Mouse (Mus musculus) T-helper 2 cell (primary cell): ENCODE measurements around the gene Fam107b.

Source experiments
- in situ Hi-C: fragments of 300-600 bp; cut with MboI, MseI; formaldehyde crosslinking; loops from one replicate; pipeline ENCODE4 v1.15.1; 2025; ENCODE audit warnings: high pct_unique_total_duplicates

The Fam107b gene

DNA sequence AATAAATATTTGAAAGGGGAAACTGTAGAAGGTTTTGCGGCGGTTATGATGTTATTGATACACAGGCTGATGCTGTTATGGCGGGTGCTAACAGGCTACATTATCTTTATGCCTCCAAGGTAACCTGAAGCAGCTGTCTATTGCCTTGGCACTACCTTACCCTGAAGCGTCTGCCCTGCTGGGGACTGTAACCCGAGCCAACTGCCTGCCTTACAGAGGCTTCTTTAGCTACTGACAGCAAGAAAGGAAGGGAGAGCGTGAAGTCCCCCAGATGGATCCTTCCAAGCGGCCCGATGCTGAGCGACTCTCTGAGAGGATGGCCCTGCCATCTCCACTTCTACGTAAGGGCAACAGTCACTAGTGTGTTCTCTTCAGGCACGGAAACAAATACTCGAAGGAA lies at the start of gene Fam107b:
TSS of gene Fam107b (plus strand) at position 303 of the 400 bp plus-strand sequence.
- in situ Hi-C loops = no loop called here

DNA sequence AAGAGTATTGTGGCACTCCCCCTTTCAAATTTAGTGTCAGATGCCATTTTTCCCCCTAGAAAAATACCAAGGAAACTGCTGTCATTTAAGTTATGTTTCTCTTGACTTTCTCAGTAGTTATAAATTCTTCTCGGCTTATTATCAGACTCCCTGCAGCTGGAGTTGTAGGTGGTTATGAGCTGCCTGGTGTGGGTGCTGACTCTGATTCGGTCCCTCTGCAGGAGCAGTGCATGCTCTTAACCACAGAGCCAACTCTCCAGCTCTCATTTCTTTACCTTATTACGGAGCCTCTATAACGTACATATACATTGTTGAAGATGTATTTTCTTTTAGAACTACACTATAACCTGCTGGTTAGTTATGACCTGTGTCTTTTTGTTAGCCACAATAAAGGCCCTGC lies 47.7 kb upstream of the Fam107b start:
- in situ Hi-C loops = no loop called here

DNA sequence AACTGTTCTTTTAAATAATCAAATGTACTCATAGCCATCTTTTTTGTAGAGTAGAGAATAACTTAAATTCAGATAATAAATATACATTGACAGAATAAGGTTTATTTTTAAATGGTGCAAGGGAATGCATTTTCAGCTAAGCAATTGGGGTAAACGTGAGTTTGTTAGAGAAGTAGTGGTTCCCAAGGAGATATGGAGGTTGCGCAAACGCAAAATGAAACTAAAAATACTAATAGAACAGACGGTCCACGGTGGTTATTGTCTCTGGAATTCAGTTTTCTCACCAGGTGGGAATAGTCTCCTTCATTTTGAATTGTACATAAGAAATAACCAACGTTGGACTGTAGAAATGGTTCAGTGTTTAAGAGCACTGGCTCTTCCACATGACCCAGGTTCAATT lies 44.0 kb upstream of the Fam107b start:
- in situ Hi-C loops = loop anchor here (5.0 kb wide), 1 partner anchor 266 kb away; no protein-coding TSS in a partner anchor

DNA sequence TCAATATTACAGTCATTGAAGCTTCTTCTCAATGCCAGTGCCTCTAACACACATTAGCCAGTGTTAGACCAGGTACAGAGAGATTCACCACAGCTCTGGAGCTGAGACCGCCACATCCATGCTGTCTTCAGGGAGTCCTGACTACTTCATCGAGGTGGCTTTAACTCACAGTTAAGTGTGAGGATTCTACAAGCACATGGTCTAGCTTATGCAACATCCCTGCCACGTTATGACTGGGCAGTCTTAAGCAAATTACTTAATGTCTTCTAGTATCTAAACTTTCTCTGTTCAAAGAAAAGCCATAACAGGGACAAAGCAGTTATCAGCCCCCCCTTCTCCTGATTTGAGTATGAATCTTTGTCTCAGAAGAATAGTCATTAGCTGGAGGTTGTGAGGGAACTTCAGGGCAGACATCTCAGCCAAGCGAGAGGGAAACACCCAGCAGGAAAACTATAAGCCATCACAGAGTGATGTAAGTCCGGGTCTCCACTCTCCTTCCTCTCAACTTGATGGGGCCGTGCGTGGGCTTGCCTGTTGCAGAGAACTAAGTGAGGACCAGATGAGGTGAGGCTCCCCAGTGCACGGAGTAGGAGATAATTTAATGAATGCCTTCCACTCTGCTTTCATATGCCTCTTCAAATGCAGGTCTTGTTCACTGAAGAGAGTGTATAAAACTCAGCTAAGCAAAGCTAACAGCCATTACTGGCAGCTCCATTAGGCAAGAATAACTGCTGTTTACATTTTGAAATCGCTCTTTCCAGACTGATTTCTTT lies 28.8 kb upstream of the Fam107b start:
- in situ Hi-C loops = no loop called here

DNA sequence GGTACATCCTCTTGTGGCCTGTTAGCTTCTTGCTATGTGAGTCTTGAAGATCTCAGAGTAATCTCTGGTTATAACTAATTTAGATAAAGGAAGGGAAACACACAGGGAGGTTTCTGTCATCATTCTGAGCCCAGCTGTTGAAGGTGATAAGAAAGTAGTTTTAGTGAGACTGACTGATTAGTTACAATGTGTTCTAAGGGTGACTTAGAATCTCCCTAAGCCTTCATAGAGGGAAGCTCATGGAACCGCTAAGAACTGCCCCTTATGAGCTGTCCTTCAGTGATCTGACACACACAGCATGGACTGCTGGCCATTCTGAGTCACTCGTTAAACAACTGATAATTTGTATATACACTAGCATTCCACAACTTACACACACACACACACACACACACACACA lies 24.2 kb upstream of the Fam107b start:
- in situ Hi-C loops = loop anchor here (5.0 kb wide), 1 partner anchor 216 kb away; no protein-coding TSS in a partner anchor

DNA sequence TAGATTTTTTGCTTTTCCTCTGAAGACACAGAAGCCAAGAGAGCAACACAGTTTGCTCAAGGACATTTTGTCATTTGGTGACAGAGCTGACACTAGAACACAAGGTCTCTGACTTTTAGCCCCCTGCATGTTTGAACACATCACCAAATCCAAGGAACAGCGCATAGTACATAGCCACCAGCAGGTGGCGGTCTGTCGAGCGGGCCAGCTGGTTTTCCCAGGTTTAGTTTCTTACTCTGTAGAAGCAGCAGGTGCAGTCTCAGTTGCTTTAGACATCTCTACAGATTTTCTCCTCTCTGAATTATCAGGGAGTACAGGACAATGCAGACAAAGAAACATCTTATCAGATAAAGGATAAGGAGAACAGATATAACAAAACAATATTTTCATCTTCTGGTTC lies 23.7 kb upstream of the Fam107b start:
- in situ Hi-C loops = loop anchor here (5.0 kb wide), 1 partner anchor 216 kb away; no protein-coding TSS in a partner anchor

DNA sequence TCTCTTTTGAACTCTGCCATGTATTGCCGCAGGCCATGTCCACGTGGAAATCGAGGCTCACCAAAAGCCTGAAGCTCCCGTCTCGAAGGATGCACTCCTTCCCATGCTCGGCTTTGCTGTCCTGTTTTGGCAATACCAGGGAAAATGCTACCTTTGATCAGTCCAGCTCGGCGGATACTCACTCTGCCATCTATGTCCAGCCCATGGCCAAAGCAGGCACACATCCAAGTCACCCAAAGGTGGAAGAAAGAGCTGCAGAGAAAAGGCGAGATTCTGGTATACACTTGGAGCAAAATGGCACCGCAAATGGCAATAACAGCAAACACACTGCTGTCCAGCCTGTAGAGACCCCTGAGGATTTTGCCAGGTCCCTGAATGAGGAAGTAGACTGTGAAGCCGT lies 318 bp downstream of the Fam107b start:
- in situ Hi-C loops = no loop called here

DNA sequence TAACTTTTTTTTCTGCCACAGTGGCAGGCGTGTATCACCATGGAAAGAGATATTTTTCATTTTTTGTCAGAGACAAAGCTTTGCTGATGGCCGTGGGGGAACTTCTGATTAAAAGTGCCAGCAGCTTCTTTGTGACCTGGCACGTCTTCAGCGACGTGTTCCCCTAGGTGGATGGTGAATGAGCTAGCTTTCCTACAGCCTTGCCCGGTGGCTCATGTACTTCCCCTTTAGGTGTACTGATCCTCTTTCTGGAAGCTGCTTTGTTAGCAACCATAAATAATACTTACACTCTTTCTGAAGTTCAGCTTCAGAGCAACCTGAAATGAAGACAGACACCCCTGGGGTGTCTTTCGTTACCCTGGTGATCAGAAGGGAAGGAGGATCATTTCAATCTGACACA lies 3.6 kb downstream of the Fam107b start:
- in situ Hi-C loops = no loop called here

DNA sequence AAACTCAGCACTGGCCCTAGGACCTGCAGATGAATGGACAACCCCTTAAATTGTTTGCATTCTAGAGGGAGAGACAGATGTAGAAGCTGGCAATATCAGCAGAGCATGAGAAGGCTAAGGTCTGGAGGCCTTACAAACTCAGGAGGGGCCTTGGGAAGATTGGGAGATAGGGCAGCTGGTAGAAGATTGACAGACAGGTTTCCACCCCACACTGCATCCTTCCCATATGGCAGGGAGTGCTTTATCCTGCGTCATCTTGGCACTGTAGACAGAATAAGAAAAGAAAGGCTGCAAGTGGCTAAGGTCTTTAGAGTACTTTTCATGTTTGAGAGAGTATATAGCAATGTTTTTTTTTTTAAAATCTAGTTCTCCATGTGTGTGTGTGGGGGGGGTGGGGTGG lies 4.9 kb downstream of the Fam107b start:
- in situ Hi-C loops = no loop called here

DNA sequence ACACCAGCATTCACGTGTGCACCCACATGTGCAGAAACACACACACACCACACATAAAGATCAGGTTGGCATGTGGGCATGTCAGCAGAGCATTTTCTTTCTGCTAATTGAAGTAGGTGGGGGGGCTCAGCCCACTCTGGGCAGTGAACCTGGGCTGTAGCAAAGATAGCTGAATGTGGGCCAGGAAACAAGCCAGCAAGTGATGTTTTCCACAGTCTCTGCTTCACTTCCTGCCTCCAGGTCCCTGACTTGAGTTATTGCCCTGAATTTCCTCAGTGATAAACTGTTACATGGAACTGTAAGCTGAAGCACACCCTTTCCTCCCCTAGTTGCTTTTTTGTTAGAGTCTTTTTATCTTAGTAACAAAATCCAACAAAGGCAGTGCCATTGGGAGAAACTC lies 6.1 kb downstream of the Fam107b start:
- in situ Hi-C loops = no loop called here

DNA sequence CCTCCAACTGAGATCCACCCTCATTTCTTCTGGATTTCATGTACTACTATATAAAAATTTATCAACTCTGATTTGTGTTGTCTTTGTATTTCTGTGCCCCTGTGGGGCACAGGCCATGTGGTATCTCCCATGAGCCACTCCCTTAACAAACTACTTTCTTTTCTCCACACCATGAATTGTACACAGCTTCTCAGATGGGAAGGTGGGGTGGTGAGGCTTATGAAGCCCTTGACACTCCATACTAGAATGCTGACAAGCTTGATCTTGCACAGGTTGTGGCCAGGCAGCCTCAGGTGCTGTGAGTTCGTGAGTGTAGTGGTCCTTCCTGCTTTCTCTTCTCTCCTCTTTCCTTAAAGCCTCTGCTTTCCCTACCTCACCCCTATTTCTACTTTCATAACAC lies 6.9 kb downstream of the Fam107b start:
- in situ Hi-C loops = no loop called here

DNA sequence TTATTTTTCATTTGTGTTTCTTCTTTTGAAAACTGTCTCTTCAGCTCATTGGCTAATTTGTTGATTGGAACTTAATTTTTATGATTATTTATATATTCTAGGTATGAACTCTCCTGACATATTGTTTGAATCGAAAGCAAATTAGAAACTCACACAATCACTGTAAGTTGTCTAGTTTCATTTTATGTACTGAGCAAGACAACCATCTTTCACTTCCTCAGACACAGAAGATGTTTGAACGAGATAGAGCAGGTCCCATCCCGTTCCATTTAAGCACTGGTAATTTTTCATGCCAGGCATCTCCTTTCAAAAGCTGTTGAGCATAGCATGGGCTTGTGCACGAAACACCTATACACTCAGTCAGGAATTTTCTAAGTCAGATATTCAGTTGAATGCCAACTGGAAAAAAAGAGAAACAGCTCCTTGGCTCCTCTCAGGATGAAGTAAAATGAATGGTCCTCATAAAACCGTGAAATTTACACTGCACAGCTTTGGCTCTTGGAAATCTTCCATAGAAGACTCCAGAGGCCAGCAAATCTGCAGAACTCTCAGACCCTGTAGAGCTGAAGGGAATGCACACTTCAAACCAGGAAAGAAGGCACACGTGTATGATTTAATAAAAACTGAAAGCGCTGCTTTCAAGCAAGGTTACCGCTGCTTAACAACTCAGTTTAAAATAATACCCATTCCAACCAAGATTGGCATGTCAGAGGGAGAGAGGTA lies 8.1 kb downstream of the Fam107b start:
- in situ Hi-C loops = no loop called here

DNA sequence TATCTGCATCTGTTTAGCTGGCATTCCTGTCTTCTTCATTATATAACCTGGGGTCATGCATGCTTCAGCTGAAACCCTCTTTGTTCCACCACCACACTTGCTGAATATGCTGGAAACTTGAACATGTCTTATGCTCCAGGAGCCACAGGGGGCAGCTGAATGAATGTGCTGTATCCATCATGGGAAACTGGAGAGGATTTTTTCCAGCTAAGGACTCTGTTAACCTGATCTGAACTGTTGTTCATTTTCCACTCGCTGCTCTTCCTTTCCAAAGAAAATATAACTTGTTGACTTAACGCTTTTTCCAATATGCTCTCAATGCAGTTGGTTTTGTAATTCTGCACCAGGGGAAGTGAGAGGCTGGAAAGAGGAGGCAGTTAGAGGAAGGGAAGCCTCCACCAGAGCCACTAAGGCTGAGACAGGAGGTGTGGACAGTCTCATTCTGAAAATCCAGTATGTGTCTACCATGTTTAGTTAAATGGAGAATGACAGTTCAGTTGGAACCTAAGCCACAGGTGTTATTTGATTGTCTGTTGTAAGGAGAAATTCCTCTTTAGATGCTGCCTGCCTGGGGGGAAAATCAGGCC lies 9.1 kb downstream of the Fam107b start:
- in situ Hi-C loops = no loop called here

DNA sequence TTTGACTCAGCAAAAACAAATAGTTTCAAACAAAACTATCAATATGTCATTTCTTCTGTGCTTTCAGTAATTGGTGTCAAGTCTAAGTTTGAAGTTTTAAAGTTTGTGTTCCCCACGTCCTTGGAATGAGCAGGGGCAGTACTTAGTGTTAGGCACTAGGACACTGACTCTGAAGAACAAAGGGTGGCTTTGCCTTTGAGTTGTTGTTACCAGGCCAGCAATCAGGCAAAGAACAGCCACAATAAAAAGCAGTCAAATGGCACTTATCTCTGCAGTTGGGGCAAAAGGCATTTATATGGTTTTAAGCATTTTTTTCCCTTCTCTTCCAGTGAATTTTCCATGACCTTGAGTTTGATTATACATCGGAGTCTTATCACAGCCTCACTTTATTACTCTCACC lies 12.5 kb downstream of the Fam107b start:
- in situ Hi-C loops = no loop called here

DNA sequence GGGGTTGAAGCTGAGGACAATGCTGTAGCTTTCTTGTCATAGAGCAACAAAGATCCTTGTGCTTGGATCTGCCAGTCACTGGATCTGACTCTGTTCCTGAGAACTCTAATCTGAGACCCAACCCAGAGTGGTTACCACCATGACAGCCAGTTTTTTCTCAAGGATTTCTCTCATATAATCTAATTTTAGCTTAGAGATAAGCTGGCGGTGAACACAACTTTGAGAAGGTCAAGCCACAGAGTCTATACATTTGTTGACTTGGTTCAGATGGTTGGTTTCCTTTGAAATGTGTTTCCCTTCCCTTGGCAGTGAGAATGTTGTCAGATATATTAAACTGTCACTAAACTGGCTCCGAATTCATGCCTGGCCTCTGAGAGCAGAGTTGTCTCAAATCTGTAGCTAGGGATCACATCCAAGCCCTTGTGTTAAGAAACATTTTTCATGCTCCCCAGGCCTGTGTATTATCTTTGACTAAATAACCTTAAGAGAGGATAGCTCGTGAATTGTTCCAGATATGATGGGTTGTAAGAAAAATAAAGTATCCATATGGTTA lies 15.0 kb downstream of the Fam107b start:
- in situ Hi-C loops = no loop called here

DNA sequence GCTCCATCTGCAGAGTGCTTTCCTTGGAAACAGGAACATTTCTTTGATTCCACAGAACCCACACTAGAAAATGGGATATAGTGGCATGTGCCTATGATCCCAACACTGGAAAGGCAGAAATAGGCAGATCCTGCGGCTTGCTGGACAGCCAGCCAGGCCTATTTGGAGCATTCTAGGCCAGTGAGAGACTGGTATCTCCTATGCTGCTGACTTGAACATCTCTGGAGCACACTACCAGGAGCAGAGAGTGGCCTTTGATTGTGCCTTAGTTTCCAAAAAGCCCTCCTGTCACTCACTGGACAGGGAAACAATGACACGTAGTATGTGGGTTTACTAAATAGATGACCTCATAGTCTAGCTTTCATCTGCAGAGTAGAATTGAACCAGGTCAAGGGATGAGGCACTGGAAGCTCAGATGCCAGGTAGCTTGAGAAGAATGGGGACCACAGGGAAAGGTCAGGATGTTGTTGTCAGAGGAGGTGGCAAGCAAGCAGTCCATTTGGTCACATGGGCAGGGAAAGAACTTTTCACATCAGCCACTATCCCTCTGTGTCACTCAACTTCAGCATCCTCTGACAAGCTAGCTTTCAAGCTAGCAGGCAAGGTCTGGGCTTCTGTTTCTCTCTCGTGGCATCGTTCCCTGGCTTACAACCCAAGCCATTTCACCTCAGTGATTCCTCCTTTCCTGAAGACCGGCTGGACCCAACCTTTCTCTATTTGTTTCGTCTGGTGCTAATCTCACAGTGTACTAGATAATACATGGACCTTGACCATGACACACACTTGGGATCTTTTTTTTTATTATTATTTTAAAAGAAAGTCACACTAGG lies 20.0 kb downstream of the Fam107b start:
- in situ Hi-C loops = no loop called here

DNA sequence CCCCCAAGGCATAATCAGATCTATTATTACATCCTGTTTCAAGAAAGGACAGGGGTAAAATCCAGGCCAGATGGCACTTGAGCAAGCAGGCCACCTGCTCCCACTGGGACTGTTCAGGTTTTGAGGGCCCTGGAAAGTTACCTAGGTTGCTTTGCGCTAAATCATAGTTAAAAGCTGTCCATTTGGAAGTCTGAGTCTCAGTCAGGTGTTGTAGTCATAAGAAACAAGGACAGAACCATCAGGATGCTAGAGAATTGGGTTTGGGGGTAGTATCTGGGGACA lies 20.6 kb downstream of the Fam107b start:
- in situ Hi-C loops = no loop called here

DNA sequence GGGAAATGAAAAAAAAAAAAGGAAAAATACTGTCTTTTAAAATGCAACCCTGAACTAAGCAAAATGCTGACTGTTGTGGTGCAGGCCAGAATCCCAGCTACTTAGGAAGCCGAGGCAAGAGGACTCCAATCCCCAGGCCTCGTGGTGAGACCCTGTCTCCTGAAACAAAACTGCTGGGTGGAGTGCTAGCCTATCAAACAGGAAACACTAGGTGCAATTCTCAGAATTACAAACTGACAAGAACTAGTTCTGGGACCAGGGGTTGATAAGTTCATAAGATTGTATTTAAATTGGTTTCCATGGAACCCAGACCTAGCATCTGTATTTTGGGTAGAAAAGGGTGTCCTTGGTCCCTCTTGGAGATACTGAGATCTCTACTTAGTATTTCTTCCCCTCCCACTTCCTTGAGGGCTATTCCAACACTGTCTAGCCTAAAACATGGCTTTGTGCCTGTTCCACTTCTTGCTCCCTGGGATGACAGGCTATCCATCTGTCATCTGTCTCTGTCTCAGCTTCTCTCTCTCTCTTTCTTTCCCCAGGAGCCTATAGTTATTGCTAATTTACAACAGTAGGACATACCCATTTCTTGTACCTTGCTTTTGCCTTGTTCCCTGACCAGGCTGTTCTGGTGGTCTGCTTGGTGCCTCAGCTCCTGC lies 24.5 kb downstream of the Fam107b start:
- in situ Hi-C loops = no loop called here

DNA sequence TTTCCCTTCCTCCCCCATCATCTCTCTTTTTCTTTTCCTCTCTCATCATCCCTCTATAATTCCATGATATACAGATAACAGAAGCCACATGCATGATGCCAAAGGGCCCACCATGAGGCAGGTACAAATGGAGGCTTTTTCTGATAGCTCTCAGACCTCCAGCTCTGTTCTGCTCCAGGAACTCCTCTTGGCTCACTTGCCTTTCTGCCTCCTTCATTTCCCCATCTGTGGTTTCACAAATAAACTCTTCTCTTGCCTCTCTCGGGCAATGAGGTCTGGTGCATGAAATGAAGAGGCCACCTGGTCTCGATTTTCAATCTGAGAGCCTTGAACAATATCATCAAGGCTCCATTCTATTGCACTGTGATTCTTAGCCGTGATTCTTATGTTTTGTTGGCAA lies 30.1 kb downstream of the Fam107b start:
- in situ Hi-C loops = no loop called here

DNA sequence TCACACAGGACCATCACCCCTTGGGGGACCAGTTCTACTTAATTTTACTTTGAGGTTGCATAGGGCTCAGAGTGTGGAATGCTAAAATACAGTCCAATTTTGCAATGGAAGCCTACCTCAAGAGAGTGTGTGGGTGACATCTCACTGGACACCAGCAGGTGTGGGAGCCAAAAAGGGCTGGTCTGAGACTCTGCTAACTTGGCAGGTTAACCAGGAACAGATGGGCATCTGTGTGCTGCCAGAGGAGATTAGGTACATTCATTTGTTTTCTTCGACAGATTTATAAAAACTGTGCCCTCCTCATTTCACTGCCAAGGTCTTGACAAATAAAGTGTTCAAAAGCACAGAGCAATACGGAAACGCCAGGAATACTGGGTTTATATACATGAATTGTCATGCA lies 32.3 kb downstream of the Fam107b start:
- in situ Hi-C loops = no loop called here

DNA sequence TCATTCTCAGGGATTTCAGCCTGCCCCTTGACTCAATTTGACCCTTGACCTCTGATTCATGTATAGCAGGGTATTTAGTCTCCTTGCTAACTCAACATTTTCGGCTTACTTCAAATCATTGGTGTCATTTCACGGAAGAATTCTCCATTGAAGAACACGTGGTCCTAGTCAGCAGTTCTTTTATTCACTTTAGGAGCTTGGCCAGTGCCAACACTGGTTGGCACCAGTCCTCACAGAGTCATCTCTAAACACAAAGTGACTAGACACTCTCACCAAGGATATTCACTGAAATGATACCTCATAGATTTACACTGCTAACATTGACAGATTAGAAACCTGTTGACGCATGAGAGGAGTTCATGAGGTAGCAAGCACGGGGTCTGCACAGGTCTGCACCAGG lies 32.9 kb downstream of the Fam107b start:
- in situ Hi-C loops = no loop called here
